Mouse (Mus musculus): ENCODE results near the gene Dirc2. TPM values are rescaled to one million over a fixed set of nuclear protein-coding genes. Genes with fewer than 3 reads are reported as not detected.

Dirc2 gene
- polyA plus RNA-seq (2017; shearing (Covaris generic)): 31.6 TPM

DNA sequence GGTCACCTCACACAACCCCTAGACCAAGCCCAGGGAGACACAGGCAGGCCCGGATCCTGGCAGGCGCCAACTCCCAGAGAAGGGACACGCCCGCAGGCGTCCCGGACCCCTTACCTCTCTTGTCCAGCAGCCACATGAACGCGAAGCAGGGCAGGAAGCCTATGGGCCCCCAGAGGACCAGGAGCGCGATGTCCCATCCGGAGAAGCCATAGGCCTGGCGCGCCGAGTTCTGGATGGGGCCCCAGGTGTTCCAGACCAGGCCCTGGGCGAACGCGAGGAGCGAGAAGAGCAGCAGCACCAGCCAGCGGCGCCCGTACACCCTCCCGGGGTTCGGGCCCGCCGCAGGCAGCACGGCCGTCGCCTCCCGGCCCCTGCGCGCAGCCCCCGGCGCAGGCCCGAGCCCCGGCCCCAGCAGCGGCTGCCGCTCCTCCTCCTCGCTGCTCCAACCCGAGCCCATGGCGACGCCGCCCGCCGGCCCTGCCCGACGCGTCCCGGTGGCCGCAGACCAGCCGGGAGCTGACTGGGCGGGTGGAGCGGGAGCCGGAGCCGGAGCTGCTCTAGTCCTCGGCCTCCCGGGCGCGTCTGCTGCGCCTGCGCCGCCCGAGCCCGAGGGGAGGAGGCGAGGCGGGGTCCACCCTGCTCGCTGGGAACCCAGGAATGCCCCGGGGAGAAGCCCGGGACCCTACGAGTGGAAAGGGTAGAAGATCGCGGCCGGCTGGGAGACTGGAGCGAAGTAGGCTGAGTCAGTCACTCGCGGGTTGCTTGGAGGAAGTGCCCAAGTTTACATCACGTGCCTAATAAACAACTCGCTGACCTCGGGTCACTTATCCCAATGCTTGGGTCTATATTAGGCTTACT is at the start of gene Dirc2:
Gene Dirc2, minus strand, starts transcription at position 572 of the 858 bp plus-strand sequence.

DNA sequence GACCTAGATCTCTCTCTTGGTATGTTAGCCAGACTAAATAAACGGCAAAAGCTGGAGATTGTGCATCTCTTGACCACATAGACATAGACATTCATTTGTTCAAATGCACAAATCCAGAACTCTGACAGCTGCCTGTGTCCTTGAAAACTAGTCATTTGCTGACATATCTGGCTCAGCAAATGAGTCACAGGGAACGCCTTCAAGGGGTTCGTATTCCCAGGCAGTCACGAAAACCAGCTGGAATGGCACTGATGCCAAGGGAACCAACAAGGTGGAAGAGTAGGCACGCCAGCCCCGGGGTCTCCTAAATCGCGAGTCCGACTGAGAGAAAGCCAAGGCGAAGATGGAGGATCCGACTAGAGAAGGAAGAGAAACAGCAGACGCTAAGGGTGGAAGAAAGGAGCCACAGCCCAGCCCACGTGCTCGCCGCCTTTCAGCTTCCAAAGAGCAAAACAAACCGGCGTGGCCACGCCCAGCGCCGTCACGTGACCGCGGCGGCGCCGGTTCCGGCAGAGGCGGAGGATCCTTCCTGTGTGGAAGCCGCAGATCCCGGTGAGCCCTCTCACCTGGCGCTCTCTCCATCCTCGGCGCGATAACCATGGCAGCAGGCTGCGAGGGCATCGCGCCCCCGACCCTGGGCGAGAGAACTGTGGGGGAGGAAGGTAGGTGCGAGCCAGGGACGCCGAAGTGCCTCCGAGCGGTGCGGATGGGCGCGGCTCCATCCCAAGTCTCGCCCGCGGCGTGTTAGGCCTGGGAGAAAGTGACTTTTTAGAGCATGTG is 912 bp upstream of the Dirc2 start, which contains the start of gene Hspbap1:
Gene Hspbap1, plus strand, starts transcription at position 498 of the 780 bp plus-strand sequence.

Other genes with a start within 250 kb of the Dirc2 start
- 0.32 TPM for gene Sema5b, start 228.2 kb downstream of the Dirc2 start, polyA plus RNA-seq (2017; shearing (Covaris generic))
- 31.8 TPM for gene Hspbap1, start 1.0 kb upstream of the Dirc2 start, polyA plus RNA-seq (2017; shearing (Covaris generic))
- gene Parp14, start 102.2 kb upstream of the Dirc2 start, polyA plus RNA-seq (2017; shearing (Covaris generic)): 80.7 TPM
- gene Parp9, start 169.1 kb upstream of the Dirc2 start, polyA plus RNA-seq (2017; shearing (Covaris generic)): 89.2 TPM
- gene Dtx3l, start 169.8 kb upstream of the Dirc2 start, polyA plus RNA-seq (2017; shearing (Covaris generic)): 68.3 TPM
- 64.2 TPM for gene Kpna1, start 209.4 kb upstream of the Dirc2 start, polyA plus RNA-seq (2017; shearing (Covaris generic))

All from CD4-positive, CD25-positive, alpha-beta regulatory T cell (primary cell).